Mouse (Mus musculus): ENCODE results near the gene Ndufs3. TPM values are rescaled to one million over a fixed set of nuclear protein-coding genes. Genes with fewer than 3 reads are reported as not detected.

Gene Ndufs3
- polyA plus RNA-seq, 1 experiment, result 268 TPM

- no peak overlapping the region for H3ac ChIP-seq (ENCODE audit: control insufficient read depth, insufficient read length)
- no peak for TF ChIP-seq SRF (IDR thresholded peaks at IDR 0.05; ENCODE audit: control insufficient read depth, insufficient read length, low read depth)
- TF ChIP-seq POLR2AphosphoS2 (IDR thresholded peaks at IDR 0.05; ENCODE audit: insufficient read length, low read depth), result no peak
- TF ChIP-seq MYOD1 (IDR thresholded peaks at IDR 0.05; ENCODE audit: control insufficient read depth in 1 of 3, insufficient read length in 2 of 3, low read depth in 2 of 3), result no peak
- no peak for TF ChIP-seq MAX (IDR thresholded peaks at IDR 0.05; ENCODE audit: low read depth)
- no peak for TF ChIP-seq POLR2A (IDR thresholded peaks at IDR 0.05; ENCODE audit: insufficient read length, low read depth)
- H3K4me3 ChIP-seq, result no peak overlapping the region
- no peaks in the 10 kb centered on the region for H3K79me2 ChIP-seq (ENCODE audit: control insufficient read depth, insufficient read depth)
- H3K4me2 ChIP-seq (ENCODE audit: low read depth), result no peak overlapping the region
- no peaks in the 10 kb centered on the region for H3K36me3 ChIP-seq (ENCODE audit: control insufficient read depth, insufficient read depth)
- no peaks in the 10 kb centered on the region for H3K27me3 ChIP-seq (ENCODE audit: control insufficient read depth, insufficient read depth, insufficient read length)
These were observed 27.2 kb upstream of the Ndufs3 start for GRCm38 (mm10) chr2:90931829-90932228.

- Histone ChIP-seq H3K4me2 (ENCODE audit: low read depth) (no peak overlapping the region), H3K79me2 (ENCODE audit: control insufficient read depth, insufficient read depth) (no peaks in the 10 kb centered on the region), H3K27me3 (ENCODE audit: control insufficient read depth, insufficient read depth, insufficient read length) (no peaks in the 10 kb centered on the region), H3K36me3 (ENCODE audit: control insufficient read depth, insufficient read depth) (no peaks in the 10 kb centered on the region), H3K4me3 (no peak overlapping the region), H3ac (ENCODE audit: control insufficient read depth, insufficient read length) (no peak overlapping the region)
- TF ChIP-seq MYOG (IDR thresholded peaks at IDR 0.05; ENCODE audit: control insufficient read depth in 1 of 3, insufficient read depth in 1 of 3, insufficient read length in 2 of 3, low read depth in 2 of 3) (no peak), TCF3 (IDR thresholded peaks at IDR 0.05; ENCODE audit: insufficient read length, low read depth) (no peak), SRF (IDR thresholded peaks at IDR 0.05; ENCODE audit: control insufficient read depth, insufficient read length, low read depth) (no peak), POLR2A (IDR thresholded peaks at IDR 0.05; ENCODE audit: insufficient read length, low read depth) (no peak), MAX (IDR thresholded peaks at IDR 0.05; ENCODE audit: low read depth) (no peak), TCF12 (IDR thresholded peaks at IDR 0.05; ENCODE audit: insufficient read depth, poor library complexity, severe bottlenecking) (no peak), USF1 (IDR thresholded peaks at IDR 0.05; ENCODE audit: low read depth) (no peak), MYOD1 (IDR thresholded peaks at IDR 0.05; ENCODE audit: control insufficient read depth in 1 of 3, insufficient read length in 2 of 3, low read depth in 2 of 3) (no peak), E2F4 (IDR thresholded peaks at IDR 0.05; ENCODE audit: insufficient read depth) (no peak), CEBPB (IDR thresholded peaks at IDR 0.05; ENCODE audit: insufficient read depth, poor library complexity, severe bottlenecking) (no peak), REST (IDR thresholded peaks at IDR 0.05; ENCODE audit: insufficient read depth, insufficient read length) (no peak), POLR2AphosphoS2 (IDR thresholded peaks at IDR 0.05; ENCODE audit: insufficient read length, low read depth) (no peak)
These were observed 23.9 kb upstream of the Ndufs3 start for GRCm38 (mm10) chr2:90928566-90928965.

- no peaks in the 10 kb centered on the region for H3K79me2 ChIP-seq (ENCODE audit: control insufficient read depth, insufficient read depth)
- no peak overlapping the region for H3ac ChIP-seq (ENCODE audit: control insufficient read depth, insufficient read length)
- H3K4me2 ChIP-seq (ENCODE audit: low read depth), result no peak overlapping the region
- H3K36me3 ChIP-seq (ENCODE audit: control insufficient read depth, insufficient read depth), result no peaks in the 10 kb centered on the region
- no peak for TF ChIP-seq MYOG (IDR thresholded peaks at IDR 0.05; ENCODE audit: control insufficient read depth in 1 of 3, insufficient read depth in 1 of 3, insufficient read length in 2 of 3, low read depth in 2 of 3)
- TF ChIP-seq CEBPB (IDR thresholded peaks at IDR 0.05; ENCODE audit: insufficient read depth, poor library complexity, severe bottlenecking), result peak; percentile 74
- no peak overlapping the region for H3K4me3 ChIP-seq
- no peaks in the 10 kb centered on the region for H3K27me3 ChIP-seq (ENCODE audit: control insufficient read depth, insufficient read depth, insufficient read length)
These were observed 18.0 kb upstream of the Ndufs3 start for GRCm38 (mm10) chr2:90922636-90923035.

GRCm38 (mm10) chr2:90921178-90921577 is 16.6 kb upstream of the Ndufs3 start:
- TF ChIP-seq SRF (IDR thresholded peaks at IDR 0.05; ENCODE audit: control insufficient read depth, insufficient read length, low read depth) (no peak), E2F4 (IDR thresholded peaks at IDR 0.05; ENCODE audit: insufficient read depth) (no peak), MYOG (IDR thresholded peaks at IDR 0.05; ENCODE audit: control insufficient read depth in 1 of 3, insufficient read depth in 1 of 3, insufficient read length in 2 of 3, low read depth in 2 of 3) (no peak), MYOD1 (IDR thresholded peaks at IDR 0.05; ENCODE audit: control insufficient read depth in 1 of 3, insufficient read length in 2 of 3, low read depth in 2 of 3) (no peak), POLR2AphosphoS2 (IDR thresholded peaks at IDR 0.05; ENCODE audit: insufficient read length, low read depth) (no peak)
- no peaks in the 10 kb centered on the region for H3K36me3 ChIP-seq (ENCODE audit: control insufficient read depth, insufficient read depth)
- peaks cover 12% of the 10 kb centered on the region for H3K79me2 ChIP-seq (ENCODE audit: control insufficient read depth, insufficient read depth)
- no peak overlapping the region for H3K4me2 ChIP-seq (ENCODE audit: low read depth)
- H3K4me3 ChIP-seq, result no peak overlapping the region
- H3K27me3 ChIP-seq (ENCODE audit: control insufficient read depth, insufficient read depth, insufficient read length), result no peaks in the 10 kb centered on the region
- no peak overlapping the region for H3ac ChIP-seq (ENCODE audit: control insufficient read depth, insufficient read length)

GRCm38 (mm10) chr2:90917999-90918698 is 13.5 kb upstream of the Ndufs3 start:
- Histone ChIP-seq H3K4me3 (peak overlapping the region; percentile 78), H3K36me3 (ENCODE audit: control insufficient read depth, insufficient read depth) (peaks cover 3% of the 10 kb centered on the region), H3ac (ENCODE audit: control insufficient read depth, insufficient read length) (peak overlapping the region; percentile 76), H3K4me2 (ENCODE audit: low read depth) (peak overlapping the region; percentile 92), H3K79me2 (ENCODE audit: control insufficient read depth, insufficient read depth) (peaks cover 37% of the 10 kb centered on the region), H3K27me3 (ENCODE audit: control insufficient read depth, insufficient read depth, insufficient read length) (no peaks in the 10 kb centered on the region)
- no peak for TF ChIP-seq TCF3 (IDR thresholded peaks at IDR 0.05; ENCODE audit: insufficient read length, low read depth)
- no peak for TF ChIP-seq MYOD1 (IDR thresholded peaks at IDR 0.05; ENCODE audit: control insufficient read depth in 1 of 3, insufficient read length in 2 of 3, low read depth in 2 of 3)
- no peak for TF ChIP-seq POLR2AphosphoS2 (IDR thresholded peaks at IDR 0.05; ENCODE audit: insufficient read length, low read depth)
- no peak for TF ChIP-seq POLR2A (IDR thresholded peaks at IDR 0.05; ENCODE audit: insufficient read length, low read depth)
- no peak for TF ChIP-seq MAX (IDR thresholded peaks at IDR 0.05; ENCODE audit: low read depth)
- TF ChIP-seq USF1 (IDR thresholded peaks at IDR 0.05; ENCODE audit: low read depth), result no peak
- no peak for TF ChIP-seq REST (IDR thresholded peaks at IDR 0.05; ENCODE audit: insufficient read depth, insufficient read length)
- no peak for TF ChIP-seq TCF12 (IDR thresholded peaks at IDR 0.05; ENCODE audit: insufficient read depth, poor library complexity, severe bottlenecking)
- TF ChIP-seq E2F4 (IDR thresholded peaks at IDR 0.05; ENCODE audit: insufficient read depth), result no peak
- no peak for TF ChIP-seq CEBPB (IDR thresholded peaks at IDR 0.05; ENCODE audit: insufficient read depth, poor library complexity, severe bottlenecking)
- no peak for TF ChIP-seq SRF (IDR thresholded peaks at IDR 0.05; ENCODE audit: control insufficient read depth, insufficient read length, low read depth)
- TF ChIP-seq MYOG (IDR thresholded peaks at IDR 0.05; ENCODE audit: control insufficient read depth in 1 of 3, insufficient read depth in 1 of 3, insufficient read length in 2 of 3, low read depth in 2 of 3), result no peak
